Mouse (Mus musculus): ENCODE measurements around the gene Fgd6.

DNA sequence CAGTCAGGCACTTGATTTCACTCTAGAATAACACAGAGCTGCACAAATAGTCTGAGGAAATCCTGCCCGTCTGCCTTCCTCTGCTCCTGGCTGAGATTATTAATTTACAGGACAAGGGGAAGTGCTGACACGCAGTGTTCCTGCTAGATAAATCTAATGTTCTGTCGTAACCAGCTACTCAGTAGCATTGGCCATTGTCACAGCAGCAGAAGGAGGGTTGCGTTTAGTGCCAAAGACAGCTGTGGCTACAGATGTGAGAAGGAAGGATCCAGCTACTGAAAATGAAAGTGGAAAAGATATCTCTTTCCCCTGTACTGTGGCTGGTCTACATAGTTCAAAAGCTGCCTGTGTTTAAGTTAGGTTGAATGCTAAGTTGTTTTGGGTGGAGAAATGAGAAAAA lies 71.4 kb downstream of the Fgd6 start:
- TF ChIP-seq CTCF (conservative IDR thresholded peaks at IDR 0.05; ENCODE audit: insufficient read depth, insufficient read length, low read depth, low read length) (no peak), POLR2A (IDR thresholded peaks at IDR 0.05; ENCODE audit: low read depth, low read length) (no peak)
